Mouse (Mus musculus) neural tube, embryonic 15.5 days (tissue): ENCODE measurements around the gene Cdc25b. TPM values are rescaled to one million over a fixed set of nuclear protein-coding genes. Genes with fewer than 3 reads are reported as not detected.

Experiments used
- ATAC-seq: fragments of 200-750 bp; cut with Nextera tagmentation; 2 replicates; pipeline ENCODE4 v1.8.0; 2017; ENCODE audit warnings: mild to moderate bottlenecking, moderate TSS enrichment, moderate library complexity; ENCODE audit not compliant: low FRiP score
- H3K27ac ChIP-seq: fragments of 300-500 bp; sonication (generic); replicated peaks from 2 replicates; pipeline ENCODE4 v1.5.1; 2015; ENCODE audit warnings: mild to moderate bottlenecking, inconsistent platforms
- H3K27me3 ChIP-seq: fragments of 300-500 bp; sonication (generic); replicated peaks from 2 replicates; pipeline ENCODE4 v1.6.1; 2015; ENCODE audit warnings: inconsistent platforms
- H3K36me3 ChIP-seq: fragments of 300-500 bp; sonication (generic); 2 replicates; pipeline ENCODE4 v1.6.1; 2015; ENCODE audit warnings: inconsistent platforms
- H3K4me1 ChIP-seq: fragments of 300-500 bp; sonication (generic); 2 replicates; pipeline ENCODE4 v1.6.1; 2015; ENCODE audit warnings: inconsistent platforms
- H3K4me2 ChIP-seq: fragments of 300-500 bp; sonication (generic); 2 replicates; pipeline ENCODE4 v1.6.1; 2015; ENCODE audit warnings: inconsistent platforms, mild to moderate bottlenecking, moderate library complexity
- H3K4me3 ChIP-seq: fragments of 300-500 bp; sonication (generic); replicated peaks from 2 replicates; pipeline ENCODE4 v1.5.1; 2015; ENCODE audit warnings: mild to moderate bottlenecking, inconsistent platforms
- H3K9ac ChIP-seq: fragments of 300-500 bp; sonication (generic); replicated peaks from 2 replicates; pipeline ENCODE4 v1.6.1; 2015; ENCODE audit warnings: mild to moderate bottlenecking, inconsistent platforms
- H3K9me3 ChIP-seq: fragments of 300-500 bp; sonication (generic); replicated peaks from 2 replicates; pipeline ENCODE4 v1.6.1; 2016; ENCODE audit warnings: inconsistent platforms
- WGBS: fragments of 180-500 bp; shearing (Covaris S2); methylation state at CpG from one replicate; pipeline ENCODE4 v1.1.7; 2015; ENCODE audit warnings: mixed read lengths; 5-methylcytosine and 5-hydroxymethylcytosine counted together
- polyA plus RNA-seq: library from polyadenylated mRNA; unstranded; fragments of >200 nt; fragmentation: Nextera tagmentation; extraction: Ambion mirVana; gene quantifications from 2 replicates; pipeline ENCODE4 v1.2.1, GENCODE M21; 2015

Cdc25b gene
- polyA plus RNA-seq, 1 experiment from 2014 or later: 21.0 TPM

GRCm38 (mm10) chr2:131201262-131201661 is 14.5 kb downstream of the Cdc25b start:
- WGBS: 94% methylated on average over 3 of the region's 3 CpGs
- no peaks in the 10 kb centered on the region for H3K27me3 ChIP-seq

GRCm38 (mm10) chr2:131203816-131204409 is 17.2 kb downstream of the Cdc25b start:
- WGBS: 88% methylated on average over 6 of the region's 6 CpGs
- Histone ChIP-seq H3K4me1 (no peaks in the 10 kb centered on the region), H3K9ac (no peak overlapping the region), H3K4me2 (no peak overlapping the region), H3K27ac (no peak overlapping the region), H3K9me3 (no peaks in the 10 kb centered on the region), H3K27me3 (no peaks in the 10 kb centered on the region), H3K36me3 (peaks cover 3% of the 10 kb centered on the region; the same call in 1 of the 2 replicates), H3K4me3 (no peak overlapping the region)
- no peak for ATAC-seq

More at GRCm38 (mm10) chr2:131201262-131201661, 14.5 kb downstream of the Cdc25b start:
- H3K4me2 ChIP-seq: no peak overlapping the region
- no peaks in the 10 kb centered on the region for H3K4me1 ChIP-seq
- H3K9ac ChIP-seq: no peak overlapping the region
- no peaks in the 10 kb centered on the region for H3K9me3 ChIP-seq
- H3K27ac ChIP-seq: no peak overlapping the region
- peaks cover 5% of the 10 kb centered on the region; the same call in 1 of the 2 replicates for H3K36me3 ChIP-seq
- no peak overlapping the region for H3K4me3 ChIP-seq
- no peak for ATAC-seq

GRCm38 (mm10) chr2:131204410-131204981 is 17.7 kb downstream of the Cdc25b start:
- Histone ChIP-seq H3K27me3 (no peaks in the 10 kb centered on the region), H3K4me2 (no peak overlapping the region), H3K4me1 (peaks cover 5% of the 10 kb centered on the region), H3K9ac (no peak overlapping the region), H3K9me3 (no peaks in the 10 kb centered on the region), H3K36me3 (peaks cover 3% of the 10 kb centered on the region; the same call in 1 of the 2 replicates), H3K4me3 (no peak overlapping the region), H3K27ac (0 out of 2 replicates have a peak overlapping the region, but pooled peaks have one; percentile 28)
- WGBS: 53% methylated on average over 7 of the region's 7 CpGs
- no peak for ATAC-seq

GRCm38 (mm10) chr2:131205521-131206182 is 18.9 kb downstream of the Cdc25b start:
- no peak overlapping the region for H3K4me2 ChIP-seq
- WGBS: 93% methylated on average over 8 of the region's 8 CpGs
- no peak overlapping the region for H3K4me3 ChIP-seq

GRCm38 (mm10) chr2:131206778-131207177 is 20.0 kb downstream of the Cdc25b start, which contains the start of gene Ap5s1:
Ap5s1 (plus strand) TSS chr2:131207078.
- peaks cover 16% of the 10 kb centered on the region for H3K4me1 ChIP-seq
- no peaks in the 10 kb centered on the region for H3K27me3 ChIP-seq
- ATAC-seq: no peak
- 82% methylated on average over 4 of the region's 4 CpGs for WGBS
- no peak within 1 kb of the TSS for H3K4me2 ChIP-seq
- no peak within 1 kb of the TSS for H3K4me3 ChIP-seq
- no peak within 1 kb of the TSS for H3K9ac ChIP-seq
- no peaks in the 10 kb centered on the region for H3K36me3 ChIP-seq
- H3K9me3 ChIP-seq: no peaks in the 10 kb centered on the region
- no peak within 1 kb of the TSS for H3K27ac ChIP-seq

More at GRCm38 (mm10) chr2:131205521-131206182, 18.9 kb downstream of the Cdc25b start:
- Histone ChIP-seq H3K9me3 (no peaks in the 10 kb centered on the region), H3K36me3 (no peaks in the 10 kb centered on the region), H3K27ac (no peak overlapping the region), H3K4me1 (peaks cover 8% of the 10 kb centered on the region), H3K9ac (no peak overlapping the region), H3K27me3 (no peaks in the 10 kb centered on the region)
- ATAC-seq: no peak

GRCm38 (mm10) chr2:131208356-131208755 is 21.6 kb downstream of the Cdc25b start:
- peaks cover 19% of the 10 kb centered on the region for H3K4me1 ChIP-seq
- H3K27ac ChIP-seq: no peak overlapping the region
- peaks cover 10% of the 10 kb centered on the region; the same call in 1 of the 2 replicates for H3K36me3 ChIP-seq
- H3K9ac ChIP-seq: no peak overlapping the region
- ATAC-seq: no peak
- no peaks in the 10 kb centered on the region for H3K9me3 ChIP-seq
- H3K4me2 ChIP-seq: no peak overlapping the region
- 94% methylated on average over 2 of the region's 2 CpGs for WGBS
- H3K4me3 ChIP-seq: no peak overlapping the region
- no peaks in the 10 kb centered on the region for H3K27me3 ChIP-seq

- peak; percentile 5; the same call in 1 of the 2 replicates for ATAC-seq
- WGBS: 75% methylated on average over 4 of the region's 4 CpGs
- peak overlapping the region; percentile 64 for H3K4me2 ChIP-seq
- H3K36me3 ChIP-seq: peaks cover 12% of the 10 kb centered on the region; the same call in 1 of the 2 replicates
- peak overlapping the region; percentile 62; the same call in 1 of the 2 replicates for H3K9ac ChIP-seq
- H3K27me3 ChIP-seq: no peaks in the 10 kb centered on the region
- H3K9me3 ChIP-seq: no peaks in the 10 kb centered on the region
- H3K27ac ChIP-seq: peak overlapping the region; percentile 97
- peak overlapping the region; percentile 64 for H3K4me3 ChIP-seq
- peaks cover 19% of the 10 kb centered on the region for H3K4me1 ChIP-seq
These were observed 22.5 kb downstream of the Cdc25b start for GRCm38 (mm10) chr2:131209125-131209795.

- Histone ChIP-seq H3K4me1 (peaks cover 19% of the 10 kb centered on the region), H3K4me3 (peak overlapping the region; percentile 64), H3K9ac (peak overlapping the region; percentile 62), H3K27ac (peak overlapping the region; percentile 97), H3K4me2 (peak overlapping the region; percentile 64), H3K27me3 (no peaks in the 10 kb centered on the region), H3K36me3 (peaks cover 12% of the 10 kb centered on the region; the same call in 1 of the 2 replicates), H3K9me3 (no peaks in the 10 kb centered on the region)
- WGBS: 2% methylated on average over 50 of the region's 50 CpGs
- peak; percentile 98 for ATAC-seq
These were observed 23.4 kb downstream of the Cdc25b start for GRCm38 (mm10) chr2:131209969-131210792.

GRCm38 (mm10) chr2:131211026-131211615 is 24.4 kb downstream of the Cdc25b start:
- Histone ChIP-seq H3K27ac (peak overlapping the region; percentile 97), H3K36me3 (peaks cover 12% of the 10 kb centered on the region; the same call in 1 of the 2 replicates), H3K4me1 (peaks cover 19% of the 10 kb centered on the region), H3K4me3 (peak overlapping the region; percentile 64), H3K4me2 (peak overlapping the region; percentile 64), H3K27me3 (no peaks in the 10 kb centered on the region), H3K9ac (peak overlapping the region; percentile 62), H3K9me3 (no peaks in the 10 kb centered on the region)
- no peak for ATAC-seq
- WGBS: 65% methylated on average over 9 of the region's 9 CpGs

GRCm38 (mm10) chr2:131213773-131214172 is 27.0 kb downstream of the Cdc25b start:
- no peak overlapping the region for H3K9ac ChIP-seq
- ATAC-seq: no peak
- 87% methylated on average over 7 of the region's 7 CpGs for WGBS

More at GRCm38 (mm10) chr2:131213773-131214172, 27.0 kb downstream of the Cdc25b start:
- H3K4me1 ChIP-seq: peaks cover 19% of the 10 kb centered on the region
- no peak overlapping the region for H3K4me3 ChIP-seq
- no peak overlapping the region for H3K4me2 ChIP-seq
- no peak overlapping the region for H3K27ac ChIP-seq
- no peaks in the 10 kb centered on the region for H3K9me3 ChIP-seq
- no peaks in the 10 kb centered on the region for H3K27me3 ChIP-seq
- peaks cover 12% of the 10 kb centered on the region; the same call in 1 of the 2 replicates for H3K36me3 ChIP-seq
